Mouse (Mus musculus) kidney, postnatal 4 days (tissue): ENCODE data around the gene Ubxn11.
"Not testable (repeated sequence)": the region's sequence is repeated elsewhere in the genome, so short reads cannot be mapped to it uniquely, and the experiment has no call there.

Experiments
- DNase-seq, 2 experiments: peaks; one replicate each; pipeline ENCODE4 v3.0.0; 2021; ENCODE audit warnings: mixed read lengths in 2 of 2

The Ubxn11 gene

GRCm38 (mm10) chr4:134119644-134120043 is 17.3 kb downstream of the Ubxn11 start:
- DNase-seq, result peak in 1 of 2 experiments; percentile 38

DNA sequence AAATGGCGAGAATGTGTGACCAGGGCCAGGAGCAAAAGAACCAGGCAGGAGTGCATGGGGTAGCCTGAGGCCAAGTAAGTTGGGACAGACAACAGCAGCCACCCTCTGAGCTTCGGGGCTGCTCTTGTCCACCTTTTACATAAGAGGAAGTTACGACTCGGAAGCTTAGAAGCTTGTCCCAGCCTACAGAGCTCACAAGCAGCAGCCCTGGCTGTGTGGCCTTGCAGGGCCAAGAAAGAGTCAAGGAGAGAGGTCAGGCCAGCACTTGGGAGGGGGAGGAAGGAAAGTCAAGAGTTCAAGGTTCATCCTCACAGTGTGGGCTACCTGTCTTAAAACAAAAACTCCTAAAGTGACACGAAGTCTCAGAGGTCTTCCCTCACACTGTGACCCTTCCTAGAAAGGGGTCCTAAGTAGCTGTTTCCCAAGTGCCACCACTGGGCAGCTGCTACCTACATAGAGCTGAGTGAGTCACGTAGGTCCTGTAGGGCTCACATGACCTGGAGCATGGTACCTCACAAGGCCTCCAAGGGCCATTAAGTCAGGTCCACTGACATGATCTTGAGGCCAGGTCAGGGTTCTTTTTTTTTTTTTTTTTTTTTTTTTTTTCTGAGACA is 17.9 kb downstream of the Ubxn11 start:
- DNase-seq, result no peak

GRCm38 (mm10) chr4:134120916-134121315 is 18.5 kb downstream of the Ubxn11 start:
- DNase-seq, result no peak

DNA sequence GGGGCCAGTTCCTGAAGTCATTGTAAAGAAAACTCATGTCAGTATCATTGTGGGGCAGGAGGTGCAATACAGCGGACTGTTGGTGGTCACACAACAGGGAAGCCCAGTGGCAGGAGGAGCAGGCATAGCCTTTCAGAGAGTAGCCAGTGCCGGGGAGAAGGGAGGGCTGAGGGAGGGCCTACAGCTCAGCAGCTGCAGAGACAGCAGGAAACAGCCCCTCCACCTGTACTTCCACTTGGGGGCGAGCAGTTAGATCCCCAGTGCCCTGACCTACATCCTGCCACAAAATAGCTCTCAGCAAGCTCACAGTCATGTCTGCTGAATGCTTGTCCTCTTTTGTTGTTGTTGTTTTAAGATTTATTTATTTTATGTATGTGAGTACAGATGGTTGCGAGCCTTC is 19.2 kb downstream of the Ubxn11 start:
- DNase-seq, result no peak

GRCm38 (mm10) chr4:134122281-134122680 is 19.9 kb downstream of the Ubxn11 start:
- no peak for DNase-seq

DNA sequence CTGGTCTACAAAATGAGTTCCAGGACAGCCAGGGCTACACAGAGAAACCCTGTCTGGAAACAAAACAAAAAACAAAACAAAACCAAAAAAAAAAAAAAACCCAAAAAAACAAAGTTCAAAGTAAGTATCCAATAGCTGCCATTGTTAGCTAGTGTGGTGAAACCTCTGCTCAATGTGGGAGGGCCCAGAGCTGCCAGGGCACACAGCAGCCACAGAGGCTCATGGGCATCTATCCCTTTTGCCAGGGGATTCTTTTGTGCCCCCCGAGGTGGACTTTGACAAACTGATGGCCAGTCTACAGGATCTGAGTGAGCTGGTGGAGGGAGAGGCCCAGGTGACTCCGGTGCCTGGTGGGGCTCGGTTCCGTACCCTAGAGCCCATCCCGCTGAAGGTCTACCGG is 20.8 kb downstream of the Ubxn11 start:
- no peak for DNase-seq

DNA sequence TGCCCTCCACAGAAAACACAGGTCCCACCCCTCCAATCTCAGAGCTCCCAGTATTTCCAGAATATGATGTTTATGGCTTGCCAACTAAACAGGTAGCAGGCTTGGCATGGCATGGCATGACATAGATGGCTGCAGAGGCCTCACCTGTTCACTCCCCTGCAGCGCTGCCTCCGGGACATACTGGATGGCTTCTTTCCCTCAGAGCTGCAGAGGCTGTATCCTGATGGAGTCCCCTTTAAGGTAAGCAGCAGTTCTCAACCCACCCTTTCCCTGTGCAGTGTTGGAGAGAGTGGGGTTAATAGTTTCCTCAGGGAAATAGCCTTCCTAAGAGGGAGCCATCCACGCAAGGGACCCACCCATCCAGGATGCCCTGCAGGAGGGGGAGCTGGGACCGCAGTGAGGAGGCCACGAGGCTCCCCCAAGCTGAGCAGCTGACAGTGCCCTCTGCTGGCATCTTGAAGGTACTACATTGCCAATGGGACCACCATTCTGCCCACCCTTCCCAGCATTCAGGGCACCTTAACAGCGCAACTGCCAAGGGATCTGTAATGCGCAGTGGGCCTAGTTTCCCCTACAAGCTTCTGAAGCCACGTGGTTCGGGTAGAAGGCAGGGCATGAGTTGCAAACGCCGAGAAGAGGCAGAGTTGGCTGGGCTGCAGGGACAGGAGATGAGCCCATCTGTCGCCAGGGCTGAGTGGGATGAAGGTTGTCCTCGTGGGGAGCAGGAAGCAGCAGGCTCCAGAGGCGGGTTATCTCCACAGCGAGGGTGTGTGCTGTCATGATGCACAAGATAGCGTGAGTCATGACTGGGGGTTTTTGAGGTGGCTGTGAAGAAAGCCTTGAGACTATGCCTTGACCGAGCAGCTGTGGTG is 21.5 kb downstream of the Ubxn11 start:
- peak; percentile 56 to 69 for DNase-seq

- no peak for DNase-seq
These were observed 23.2 kb downstream of the Ubxn11 start for GRCm38 (mm10) chr4:134125383-134126060.

- no peak for DNase-seq
These were observed 24.1 kb downstream of the Ubxn11 start for GRCm38 (mm10) chr4:134126300-134127120.

GRCm38 (mm10) chr4:134127121-134127455 is 24.7 kb downstream of the Ubxn11 start:
- DNase-seq, result no peak

GRCm38 (mm10) chr4:134127793-134128192 is 25.4 kb downstream of the Ubxn11 start:
- no peak for DNase-seq

DNA sequence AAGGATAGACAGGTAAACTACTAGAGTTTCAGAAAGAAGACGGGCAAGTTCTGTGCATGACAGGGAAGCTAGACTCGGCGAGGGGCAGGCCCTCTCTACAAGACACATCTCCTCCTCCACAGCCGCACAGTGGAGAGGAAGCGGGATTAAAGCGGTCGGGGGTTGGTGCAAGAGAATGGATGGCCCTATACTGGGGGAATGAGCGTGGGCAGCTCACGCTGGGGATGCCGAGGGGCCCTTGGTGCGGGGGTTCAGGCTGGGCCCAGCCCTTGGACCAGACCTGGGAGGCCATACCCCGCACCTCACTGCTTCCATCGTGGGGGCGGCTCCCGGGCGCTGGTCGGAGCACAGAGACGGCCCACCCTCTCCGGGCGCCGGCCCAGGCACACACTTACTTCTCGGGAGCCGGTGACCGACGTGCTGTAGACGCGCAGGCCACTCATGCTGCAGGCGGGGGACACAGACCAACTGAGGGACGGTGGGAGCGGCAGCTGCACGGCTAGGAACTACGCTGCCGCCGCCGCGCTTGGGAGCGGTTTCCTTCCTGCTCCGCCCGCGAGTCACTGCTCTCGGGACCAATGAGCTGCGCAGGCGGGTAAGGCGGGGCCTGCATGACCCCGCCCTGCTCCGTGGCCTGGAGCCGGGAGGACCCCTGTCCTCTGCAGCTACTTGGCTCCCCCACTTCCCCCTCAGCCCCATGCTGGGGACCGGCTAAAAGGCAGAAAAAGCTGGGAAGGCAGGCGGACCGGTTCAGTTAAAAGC is 26.0 kb downstream of the Ubxn11 start, which contains the start of gene Sh3bgrl3:
Gene Sh3bgrl3 (minus strand): TSS at position 569 of the 762 bp plus-strand sequence.
- peak; percentile 90 to 94 for DNase-seq

DNA sequence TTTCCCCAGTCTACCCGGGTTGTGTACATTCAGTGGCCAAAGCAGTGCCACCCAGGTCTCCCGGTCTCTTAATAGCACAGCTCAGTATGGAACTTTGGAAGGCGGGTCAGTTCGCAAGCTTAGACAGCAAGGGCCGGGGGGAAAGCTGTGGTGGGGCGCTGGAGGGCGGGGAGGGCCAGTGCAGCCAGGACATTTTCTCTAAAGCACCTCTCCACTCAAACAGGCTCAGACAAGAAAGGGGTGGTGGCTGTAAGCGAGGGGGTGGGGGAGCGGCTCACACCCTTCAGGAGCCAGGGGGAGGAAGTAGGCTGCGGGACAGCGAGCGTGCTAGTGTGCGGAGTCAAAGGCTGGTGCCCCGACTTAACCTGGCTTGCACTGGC is 26.6 kb downstream of the Ubxn11 start:
- no peak for DNase-seq

- DNase-seq, result no peak
These were observed 27.1 kb downstream of the Ubxn11 start for GRCm38 (mm10) chr4:134129482-134129881.

- no peak for DNase-seq
These were observed 29.7 kb downstream of the Ubxn11 start for GRCm38 (mm10) chr4:134132117-134132516.

DNA sequence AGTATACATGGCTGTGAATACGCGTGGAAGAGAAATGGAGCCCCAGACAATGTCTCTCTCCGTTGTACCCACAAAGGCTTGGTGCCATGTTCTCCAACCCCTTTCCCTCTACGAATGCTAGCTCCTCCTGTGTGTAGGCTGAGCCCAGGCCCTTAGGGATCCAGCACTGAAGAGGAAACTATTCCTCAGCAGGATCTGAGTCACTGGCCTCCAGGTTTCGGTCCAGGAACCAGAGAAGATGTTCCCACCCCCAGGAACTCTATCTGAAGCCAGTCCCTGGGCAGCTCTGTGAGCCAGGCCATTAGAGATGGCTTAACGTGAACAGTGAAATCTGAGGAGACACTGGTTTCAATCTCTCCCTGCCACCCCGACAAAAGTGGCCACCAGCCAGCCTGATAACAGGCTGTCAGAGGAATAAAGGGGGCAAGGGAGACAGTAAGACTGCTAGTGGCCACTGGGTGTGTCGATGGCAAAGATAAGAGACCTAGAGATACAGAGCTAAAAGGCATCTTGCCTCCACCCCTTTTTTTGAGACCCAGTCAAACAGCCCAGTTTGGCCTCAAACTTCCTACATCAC is 30.2 kb downstream of the Ubxn11 start:
- no peak for DNase-seq

GRCm38 (mm10) chr4:134136280-134136926 is 34.0 kb downstream of the Ubxn11 start:
- DNase-seq, result no peak

DNA sequence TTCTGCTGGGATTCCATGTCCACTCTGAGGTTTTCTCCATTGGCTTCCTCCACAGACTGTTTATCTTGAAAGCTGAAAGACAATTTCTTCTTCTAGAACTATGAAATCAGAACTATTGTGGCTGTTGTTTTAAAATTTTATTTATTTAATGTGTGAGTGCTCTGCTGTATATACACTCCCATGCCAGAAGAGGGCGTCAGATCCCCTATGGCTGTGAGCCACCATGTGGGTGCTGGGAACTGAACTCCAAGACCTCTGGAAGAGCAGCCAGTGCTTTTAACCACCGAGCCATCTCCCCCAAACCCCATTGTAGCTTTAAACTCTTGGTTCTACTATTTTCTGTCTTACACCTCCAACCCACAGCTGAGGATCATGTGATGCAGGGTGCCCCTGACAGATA is 36.5 kb downstream of the Ubxn11 start:
- DNase-seq, result no peak

GRCm38 (mm10) chr4:134144297-134144696 is 41.9 kb downstream of the Ubxn11 start:
- not testable (repeated sequence) for DNase-seq

DNA sequence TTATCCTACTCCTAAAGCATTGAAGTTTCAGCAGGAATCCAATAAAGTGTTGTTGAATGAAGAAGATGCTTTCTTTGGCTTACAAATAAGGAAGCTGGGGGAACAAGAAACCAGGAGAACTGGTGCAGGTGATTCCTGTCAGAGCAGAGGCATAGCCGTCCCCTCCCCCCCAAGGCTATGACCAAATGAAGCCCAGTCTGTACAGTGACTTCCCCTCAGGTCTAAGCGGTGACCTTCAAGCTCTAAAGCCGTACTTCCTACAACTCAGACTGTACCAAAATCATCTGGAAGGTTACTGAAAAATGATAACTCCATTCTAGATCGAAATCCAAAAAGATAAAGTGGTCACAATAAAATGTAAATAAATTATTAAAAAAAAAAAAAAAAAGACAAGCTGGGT is 47.0 kb downstream of the Ubxn11 start:
- DNase-seq, result no peak

DNA sequence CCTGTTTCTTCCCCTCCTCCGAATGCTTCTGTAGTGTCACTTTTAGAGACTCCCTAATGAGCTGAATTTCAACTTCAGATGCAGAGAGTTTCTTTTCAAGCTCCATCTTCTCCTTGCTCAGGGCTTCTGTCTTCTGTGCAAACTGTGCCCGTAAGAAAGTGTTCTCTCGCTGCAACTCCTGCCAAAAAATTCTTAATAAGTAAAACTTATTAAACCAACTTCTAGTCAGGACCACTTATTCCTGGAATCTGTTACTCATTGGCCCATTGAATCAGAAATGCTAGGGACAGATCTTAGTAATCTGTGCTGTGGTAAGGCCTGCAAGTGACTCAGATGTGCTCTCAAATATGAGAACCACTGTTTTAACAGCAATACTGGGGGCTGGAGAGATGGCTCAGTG is 49.7 kb downstream of the Ubxn11 start:
- no peak for DNase-seq
